Mouse (Mus musculus): ENCODE measurements around the gene Efnb1. TPM values are rescaled to one million over a fixed set of nuclear protein-coding genes. Genes with fewer than 3 reads are reported as not detected.
A peak's percentile ranks its signal among the peaks of the same experiment; 100 is the strongest.

Efnb1 gene
- polyA plus RNA-seq, 1 experiment from 2014 or later, result 18.3 TPM

GRCm38 (mm10) chrX:99134891-99135290 lies 1.0 kb upstream of the Efnb1 start:
- H3K4me2 ChIP-seq (replicated peaks; ENCODE audit: low read depth), result peak overlapping the region; percentile 50
- H3K4me3 ChIP-seq (ENCODE audit: low read depth, low read length), result no peak overlapping the region
- H3K36me3 ChIP-seq (ENCODE audit: control insufficient read depth, insufficient read depth, low read length), result no peaks in the 10 kb centered on the region
- DNase-seq (ENCODE audit: low spot score) (peak; percentile 78), ATAC-seq (ENCODE audit: low FRiP score, low TSS enrichment) (peak; percentile 52)
- no peak overlapping the region for H3K9ac ChIP-seq (ENCODE audit: low read length)
- H3K27me3 ChIP-seq (ENCODE audit: control insufficient read depth, insufficient read depth, low read length), result no peaks in the 10 kb centered on the region
- WGBS, result 15% methylated on average over 14 of the region's 14 CpGs
- no peaks in the 10 kb centered on the region for H3K9me3 ChIP-seq (ENCODE audit: control insufficient read depth, low read length)
- H3K27ac ChIP-seq (replicated peaks), result peak overlapping the region; percentile 86
- H3K4me1 ChIP-seq (replicated peaks; ENCODE audit: control insufficient read depth, insufficient read depth), result no peaks in the 10 kb centered on the region
- TF ChIP-seq CTCF (IDR thresholded peaks at IDR 0.05; ENCODE audit: low read depth) (peak; percentile 87), EP300 (optimal IDR thresholded peaks at IDR 0.05) (no peak)

GRCm38 (mm10) chrX:99136431-99136966 lies 569 bp downstream of the Efnb1 start:
- whole genome bisulfite sequencing, result 22% methylated on average over 41 of the region's 53 CpGs
- Histone ChIP-seq H3K36me3 (ENCODE audit: control insufficient read depth, insufficient read depth, low read length) (no peaks in the 10 kb centered on the region), H3K9ac (ENCODE audit: low read length) (peak overlapping the region; percentile 76), H3K27me3 (ENCODE audit: control insufficient read depth, insufficient read depth, low read length) (no peaks in the 10 kb centered on the region), H3K4me1 (replicated peaks; ENCODE audit: control insufficient read depth, insufficient read depth) (no peaks in the 10 kb centered on the region), H3K9me3 (ENCODE audit: control insufficient read depth, low read length) (no peaks in the 10 kb centered on the region), H3K4me2 (replicated peaks; ENCODE audit: low read depth) (peak overlapping the region; percentile 57), H3K4me3 (ENCODE audit: low read depth, low read length) (peak overlapping the region; percentile 59), H3K27ac (replicated peaks) (peak overlapping the region; percentile 86)
- no peak for ATAC-seq (ENCODE audit: low FRiP score, low TSS enrichment)
- TF ChIP-seq CTCF (IDR thresholded peaks at IDR 0.05; ENCODE audit: low read depth) (no peak), EP300 (optimal IDR thresholded peaks at IDR 0.05) (peak; percentile 0)
- DNase-seq (ENCODE audit: low spot score), result peak; percentile 52

GRCm38 (mm10) chrX:99137143-99137870 lies 1.4 kb downstream of the Efnb1 start:
- H3K27ac ChIP-seq (replicated peaks), result peak overlapping the region; percentile 86
- H3K9ac ChIP-seq (ENCODE audit: low read length), result peak overlapping the region; percentile 76
- DNase-seq (ENCODE audit: low spot score), result peak; percentile 27
- peak overlapping the region; percentile 57 for H3K4me2 ChIP-seq (replicated peaks; ENCODE audit: low read depth)
- no peak for TF ChIP-seq EP300 (optimal IDR thresholded peaks at IDR 0.05)
- TF ChIP-seq CTCF (IDR thresholded peaks at IDR 0.05; ENCODE audit: low read depth), result no peak
- no peak for ATAC-seq (ENCODE audit: low FRiP score, low TSS enrichment)
- no peaks in the 10 kb centered on the region for H3K9me3 ChIP-seq (ENCODE audit: control insufficient read depth, low read length)
- no peaks in the 10 kb centered on the region for H3K27me3 ChIP-seq (ENCODE audit: control insufficient read depth, insufficient read depth, low read length)
- no peaks in the 10 kb centered on the region for H3K4me1 ChIP-seq (replicated peaks; ENCODE audit: control insufficient read depth, insufficient read depth)
- H3K4me3 ChIP-seq (ENCODE audit: low read depth, low read length), result peak overlapping the region; percentile 59
- H3K36me3 ChIP-seq (ENCODE audit: control insufficient read depth, insufficient read depth, low read length), result no peaks in the 10 kb centered on the region
- 19% methylated on average over 30 of the region's 31 CpGs for WGBS

GRCm38 (mm10) chrX:99137928-99138740 lies 2.2 kb downstream of the Efnb1 start:
- Histone ChIP-seq H3K4me2 (replicated peaks; ENCODE audit: low read depth) (peak overlapping the region; percentile 57), H3K27me3 (ENCODE audit: control insufficient read depth, insufficient read depth, low read length) (no peaks in the 10 kb centered on the region), H3K9me3 (ENCODE audit: control insufficient read depth, low read length) (no peaks in the 10 kb centered on the region), H3K9ac (ENCODE audit: low read length) (peak overlapping the region; percentile 76), H3K4me3 (ENCODE audit: low read depth, low read length) (peak overlapping the region; percentile 59), H3K4me1 (replicated peaks; ENCODE audit: control insufficient read depth, insufficient read depth) (no peaks in the 10 kb centered on the region), H3K36me3 (ENCODE audit: control insufficient read depth, insufficient read depth, low read length) (no peaks in the 10 kb centered on the region), H3K27ac (replicated peaks) (peak overlapping the region; percentile 69; the same call in 1 of the 2 replicates)
- DNase-seq (ENCODE audit: low spot score), result no peak
- no peak for ATAC-seq (ENCODE audit: low FRiP score, low TSS enrichment)
- no peak for TF ChIP-seq CTCF (IDR thresholded peaks at IDR 0.05; ENCODE audit: low read depth)
- no peak for TF ChIP-seq EP300 (optimal IDR thresholded peaks at IDR 0.05)
- WGBS, result 24% methylated on average over 8 of the region's 9 CpGs

GRCm38 (mm10) chrX:99141079-99141478 lies 5.1 kb downstream of the Efnb1 start:
- no peak for TF ChIP-seq CTCF (IDR thresholded peaks at IDR 0.05; ENCODE audit: low read depth)
- TF ChIP-seq EP300 (optimal IDR thresholded peaks at IDR 0.05), result no peak
- H3K4me1 ChIP-seq (replicated peaks; ENCODE audit: control insufficient read depth, insufficient read depth), result no peaks in the 10 kb centered on the region
- peak overlapping the region; percentile 40 for H3K27ac ChIP-seq (replicated peaks)
- no peaks in the 10 kb centered on the region for H3K27me3 ChIP-seq (ENCODE audit: control insufficient read depth, insufficient read depth, low read length)
- no peaks in the 10 kb centered on the region for H3K36me3 ChIP-seq (ENCODE audit: control insufficient read depth, insufficient read depth, low read length)
- peak overlapping the region; percentile 57 for H3K4me2 ChIP-seq (replicated peaks; ENCODE audit: low read depth)
- WGBS, result 57% methylated on average over 6 of the region's 8 CpGs
- DNase-seq (ENCODE audit: low spot score) (peak; percentile 66), ATAC-seq (ENCODE audit: low FRiP score, low TSS enrichment) (peak; percentile 78)
- H3K9me3 ChIP-seq (ENCODE audit: control insufficient read depth, low read length), result no peaks in the 10 kb centered on the region
- no peak overlapping the region for H3K9ac ChIP-seq (ENCODE audit: low read length)
- H3K4me3 ChIP-seq (ENCODE audit: low read depth, low read length), result no peak overlapping the region
